Mouse (Mus musculus) intestine, embryonic 14.5 days (tissue): ENCODE results near the gene Pgam2. TPM values are rescaled to one million over a fixed set of nuclear protein-coding genes. Genes with fewer than 3 reads are reported as not detected.
A peak's percentile ranks its signal among the peaks of the same experiment; 100 is the strongest.

ENCODE experiments used
- ATAC-seq: fragments of 200-750 bp; cut with Nextera tagmentation; replicated peaks from 2 replicates; pipeline ENCODE4 v1.8.0; 2017; ENCODE audit warnings: low read depth, moderate number of reproducible peaks, moderate TSS enrichment, moderate library complexity; ENCODE audit not compliant: low FRiP score, low TSS enrichment
- DNase-seq: peaks from one replicate; pipeline ENCODE4 v3.0.0-alpha.2; 2018; ENCODE audit warnings: low spot score
- H3K27ac ChIP-seq: fragments of 300-500 bp; sonication (generic); 2 replicates; pipeline ENCODE4 v1.5.1; 2014; ENCODE audit warnings: low read depth, mild to moderate bottlenecking, control low read depth
- H3K27me3 ChIP-seq: fragments of 300-500 bp; sonication (generic); replicated peaks from 2 replicates; pipeline ENCODE4 v1.6.1; 2014; ENCODE audit warnings: low read length, control low read depth; ENCODE audit not compliant: control insufficient read depth, insufficient read depth
- H3K36me3 ChIP-seq: fragments of 300-500 bp; sonication (generic); 2 replicates; pipeline ENCODE4 v1.6.1; 2014; ENCODE audit warnings: low read length, control low read depth; ENCODE audit not compliant: control insufficient read depth, insufficient read depth
- H3K4me1 ChIP-seq: fragments of 300-500 bp; sonication (generic); replicated peaks from 2 replicates; pipeline ENCODE4 v1.6.1; 2014; ENCODE audit warnings: low read length, control low read depth, mixed read lengths; ENCODE audit not compliant: control insufficient read depth, insufficient read depth
- H3K4me2 ChIP-seq: fragments of 300-500 bp; sonication (generic); 2 replicates; pipeline ENCODE4 v1.6.1; 2014; ENCODE audit warnings: low read length
- H3K4me3 ChIP-seq: fragments of 300-500 bp; sonication (generic); 2 replicates; pipeline ENCODE4 v1.5.1; 2014; ENCODE audit warnings: low read depth, low read length, control low read depth, mixed read lengths
- H3K9ac ChIP-seq: fragments of 300-500 bp; sonication (generic); 2 replicates; pipeline ENCODE4 v1.6.1; 2014; ENCODE audit warnings: mild to moderate bottlenecking, low read length
- H3K9me3 ChIP-seq: fragments of 300-500 bp; sonication (generic); 2 replicates; pipeline ENCODE4 v1.6.1; 2016; ENCODE audit warnings: low read length, control low read depth; ENCODE audit not compliant: control insufficient read depth
- WGBS: fragments of 180-500 bp; shearing (Covaris S2); extraction: QIAGEN DNeasy Blood & Tissue Kit; methylation state at CpG from one replicate; pipeline ENCODE4 v1.1.7; 2014; 5-methylcytosine and 5-hydroxymethylcytosine counted together
- polyA plus RNA-seq: library from polyadenylated mRNA; unstranded; fragments of >200 nt; fragmentation: Nextera tagmentation; extraction: Ambion mirVana; gene quantifications from 2 replicates; pipeline ENCODE4 v1.2.1, GENCODE M21; 2014

Pgam2 gene
- polyA plus RNA-seq, 1 experiment from 2014 or later: 2.4 TPM

GRCm38 (mm10) chr11:5789754-5790333 lies 13.7 kb downstream of the Pgam2 start:
- no peak for ATAC-seq

GRCm38 (mm10) chr11:5789071-5789753 lies 14.3 kb downstream of the Pgam2 start:
- Histone ChIP-seq H3K4me1 (peaks cover 18% of the 10 kb centered on the region), H3K36me3 (peaks cover 35% of the 10 kb centered on the region), H3K27me3 (no peaks in the 10 kb centered on the region), H3K9ac (peak overlapping the region; percentile 84), H3K27ac (peak overlapping the region; percentile 93), H3K9me3 (no peaks in the 10 kb centered on the region), H3K4me2 (peak overlapping the region; percentile 97), H3K4me3 (peak overlapping the region; percentile 80)
- WGBS: 56% methylated on average over 6 of the region's 6 CpGs
- ATAC-seq (no peak; the same call in 1 of the 2 replicates), DNase-seq (no peak)

More at GRCm38 (mm10) chr11:5789754-5790333, 13.7 kb downstream of the Pgam2 start:
- Histone ChIP-seq H3K4me1 (peaks cover 18% of the 10 kb centered on the region), H3K36me3 (peaks cover 42% of the 10 kb centered on the region), H3K27ac (no peak overlapping the region), H3K9ac (no peak overlapping the region), H3K4me2 (peak overlapping the region; percentile 97), H3K27me3 (no peaks in the 10 kb centered on the region), H3K4me3 (no peak overlapping the region), H3K9me3 (no peaks in the 10 kb centered on the region)
- no peak for DNase-seq
- 90% methylated on average over 3 of the region's 3 CpGs for WGBS

GRCm38 (mm10) chr11:5788056-5789014 lies 15.2 kb downstream of the Pgam2 start, which contains the start of gene Dbnl:
Dbnl (plus strand) TSS chr11:5788488.
- ATAC-seq (peak; percentile 96), DNase-seq (peak; percentile 95)
- peak within 1 kb of the TSS; percentile 80 for H3K4me3 ChIP-seq
- H3K27me3 ChIP-seq: no peaks in the 10 kb centered on the region
- H3K9me3 ChIP-seq: no peaks in the 10 kb centered on the region
- peaks cover 27% of the 10 kb centered on the region for H3K36me3 ChIP-seq
- H3K4me2 ChIP-seq: peak within 1 kb of the TSS; percentile 97
- H3K4me1 ChIP-seq: peaks cover 18% of the 10 kb centered on the region
- H3K27ac ChIP-seq: peak within 1 kb of the TSS; percentile 93
- WGBS: under 1% methylated on average over 73 of the region's 74 CpGs
- peak within 1 kb of the TSS; percentile 84 for H3K9ac ChIP-seq

GRCm38 (mm10) chr11:5787671-5788055 lies 15.9 kb downstream of the Pgam2 start:
- H3K36me3 ChIP-seq: peaks cover 21% of the 10 kb centered on the region
- 33% methylated on average over 8 of the region's 8 CpGs for WGBS
- DNase-seq: no peak
- peak overlapping the region; percentile 80 for H3K4me3 ChIP-seq
- H3K27me3 ChIP-seq: no peaks in the 10 kb centered on the region
- H3K27ac ChIP-seq: peak overlapping the region; percentile 93
- peak overlapping the region; percentile 97 for H3K4me2 ChIP-seq
- H3K9ac ChIP-seq: peak overlapping the region; percentile 84
- H3K4me1 ChIP-seq: peaks cover 18% of the 10 kb centered on the region
- no peak for ATAC-seq
- H3K9me3 ChIP-seq: no peaks in the 10 kb centered on the region

GRCm38 (mm10) chr11:5785732-5786131 lies 17.8 kb downstream of the Pgam2 start:
- H3K27me3 ChIP-seq: no peaks in the 10 kb centered on the region
- DNase-seq: no peak
- no peak overlapping the region for H3K4me2 ChIP-seq
- H3K4me1 ChIP-seq: peaks cover 18% of the 10 kb centered on the region
- no peak overlapping the region for H3K4me3 ChIP-seq
- no peak for ATAC-seq
- H3K9me3 ChIP-seq: no peaks in the 10 kb centered on the region
- no peak overlapping the region for H3K27ac ChIP-seq
- H3K9ac ChIP-seq: no peak overlapping the region
- peaks cover 10% of the 10 kb centered on the region for H3K36me3 ChIP-seq

DNA sequence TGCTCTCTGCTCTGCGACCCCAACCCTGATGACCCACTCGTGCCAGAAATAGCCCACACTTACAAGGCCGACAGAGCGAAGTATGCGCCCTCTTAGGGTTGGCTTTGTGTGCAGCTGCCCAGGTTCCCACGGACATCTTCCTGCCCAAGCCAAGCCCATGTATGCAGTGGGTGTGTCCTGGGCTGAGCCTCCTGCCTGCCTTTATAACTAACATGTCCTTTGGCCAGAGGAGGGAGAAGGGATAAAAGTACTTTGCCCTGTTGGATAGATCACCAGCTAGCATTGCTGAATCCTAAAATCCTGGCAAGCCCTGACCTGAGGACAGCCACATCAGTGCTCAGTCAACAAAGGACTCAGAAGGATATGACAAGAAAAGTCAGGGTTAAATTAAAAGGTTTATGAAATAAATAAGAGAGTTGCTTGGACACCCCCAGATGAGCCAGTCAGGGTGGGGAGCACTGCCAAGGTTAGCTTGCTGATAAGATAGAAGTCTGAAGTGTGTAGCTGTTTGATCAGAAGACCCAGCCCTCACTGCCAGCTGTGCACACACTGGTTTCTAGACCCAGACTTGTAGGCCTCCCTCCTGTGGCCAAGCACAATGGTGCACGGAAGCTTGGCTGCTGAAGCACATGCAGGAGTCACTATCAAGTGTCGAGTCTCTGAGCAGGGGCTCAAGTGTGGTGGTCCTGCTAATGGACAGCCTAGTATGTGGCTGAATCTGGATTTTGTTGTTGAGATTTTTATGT lies 21.2 kb downstream of the Pgam2 start:
- H3K4me2 ChIP-seq: no peak overlapping the region
- no peak overlapping the region for H3K4me3 ChIP-seq
- peak; percentile 61 for ATAC-seq
- H3K27me3 ChIP-seq: no peaks in the 10 kb centered on the region
- H3K9me3 ChIP-seq: no peaks in the 10 kb centered on the region
- H3K4me1 ChIP-seq: peaks cover under 1% of the 10 kb centered on the region
- H3K9ac ChIP-seq: no peak overlapping the region
- peak; percentile 64 for DNase-seq
- H3K36me3 ChIP-seq: peaks cover 7% of the 10 kb centered on the region; the same call in 1 of the 2 replicates
- 59% methylated on average over 8 of the region's 8 CpGs for WGBS
- no peak overlapping the region for H3K27ac ChIP-seq

GRCm38 (mm10) chr11:5780035-5780499 lies 23.5 kb downstream of the Pgam2 start:
- Histone ChIP-seq H3K4me1 (no peaks in the 10 kb centered on the region), H3K9ac (no peak overlapping the region), H3K9me3 (no peaks in the 10 kb centered on the region), H3K27ac (no peak overlapping the region), H3K36me3 (peaks cover 7% of the 10 kb centered on the region; the same call in 1 of the 2 replicates), H3K27me3 (no peaks in the 10 kb centered on the region), H3K4me2 (no peak overlapping the region), H3K4me3 (no peak overlapping the region)
- no peak for DNase-seq
- WGBS: 92% methylated on average over 6 of the region's 6 CpGs
- no peak for ATAC-seq

DNA sequence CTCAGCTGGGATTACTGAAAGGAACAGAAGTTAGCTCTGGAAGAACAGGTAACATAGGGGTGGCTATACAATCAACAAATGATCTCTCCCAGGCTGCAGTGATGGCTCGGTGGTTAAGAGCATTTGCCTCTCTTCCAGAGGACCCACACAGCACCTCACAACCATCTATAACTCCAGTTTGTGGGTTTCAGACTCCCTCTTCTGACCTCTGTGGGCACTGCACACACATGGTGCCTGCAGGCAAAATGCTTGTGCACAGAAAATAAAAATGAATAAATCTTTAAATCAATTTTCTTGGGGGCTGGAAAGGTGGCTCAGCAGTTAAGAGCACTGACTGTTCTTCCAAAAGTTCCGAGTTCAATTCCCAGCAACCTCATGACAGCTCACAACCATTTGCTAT lies 25.1 kb downstream of the Pgam2 start:
- no peak for ATAC-seq
- H3K27ac ChIP-seq: no peak overlapping the region

More for the DNA sequence above, 25.1 kb downstream of the Pgam2 start:
- Histone ChIP-seq H3K4me3 (no peak overlapping the region), H3K27me3 (no peaks in the 10 kb centered on the region), H3K4me1 (no peaks in the 10 kb centered on the region), H3K9ac (no peak overlapping the region), H3K36me3 (peaks cover 7% of the 10 kb centered on the region; the same call in 1 of the 2 replicates), H3K9me3 (no peaks in the 10 kb centered on the region), H3K4me2 (no peak overlapping the region)
- DNase-seq: no peak
- whole genome bisulfite sequencing: 76% methylated on average over 2 of the region's 2 CpGs
